Mouse (Mus musculus) G1E (cell line): ENCODE measurements at regions not wholly inside any gene's neighbourhood (a gene's known extent, or its start where the extent isn't known, plus 50 kb on each side); places are given as distances from the start of the nearest gene placed in this dataset.

Source experiments
- CTCF ChIP-seq: IDR thresholded peaks from 2 replicates; pipeline ENCODE4 v1.5.1; 2012; ENCODE audit warnings: low read depth, low read length, inconsistent platforms, mixed read lengths
- GATA1 ChIP-seq: IDR thresholded peaks from 2 replicates; pipeline ENCODE4 v1.6.1; 2012; ENCODE audit warnings: borderline replicate concordance, low read length, inconsistent platforms, mixed read lengths
- GATA2 ChIP-seq: IDR thresholded peaks from 2 replicates; pipeline ENCODE4 v1.6.1; 2012; ENCODE audit warnings: low read depth, low read length, inconsistent platforms, borderline replicate concordance
- TAL1 ChIP-seq: conservative IDR thresholded peaks from 2 replicates; pipeline ENCODE4 v1.6.1; 2012; ENCODE audit warnings: low read depth, low read length, inconsistent platforms, mixed read lengths

- TF ChIP-seq CTCF (no peak), GATA1 (no peak), TAL1 (no peak), GATA2 (no peak)
Measured at GRCm38 (mm10) chr17:27325002-27325460, 120.8 kb upstream of the Lemd2 start.
